Mouse (Mus musculus) heart, postnatal 0 days (tissue): Measurements from ENCODE around the gene Igf2bp3.

Experiments used
- CTCF ChIP-seq: IDR thresholded peaks from 2 replicates; pipeline ENCODE4 v1.5.1; 2016; ENCODE audit warnings: antibody characterized with exemption, control low read depth, low read depth
- EP300 ChIP-seq: IDR thresholded peaks from 2 replicates; pipeline ENCODE4 v1.6.1; 2016; ENCODE audit warnings: antibody characterized with exemption, low read depth

DNA sequence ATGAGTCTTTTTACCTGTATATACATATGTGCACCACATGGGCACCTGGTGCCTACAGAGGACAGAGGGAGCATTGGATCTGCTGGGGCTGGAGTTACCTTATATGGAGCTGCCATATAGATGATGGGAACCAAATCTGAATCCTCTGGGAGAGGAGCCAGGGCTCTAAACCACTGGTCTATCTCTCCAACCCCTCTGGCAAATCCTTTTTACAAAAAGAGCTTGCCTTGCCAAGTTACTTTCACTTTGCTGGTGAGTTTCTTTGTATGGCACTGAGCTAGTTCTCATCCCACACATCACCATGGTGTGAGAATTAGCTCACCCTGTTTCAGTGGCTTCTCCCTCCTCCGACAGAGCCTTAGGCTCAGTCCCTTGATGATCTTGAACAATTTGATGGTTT lies 8.3 kb downstream of the Igf2bp3 start:
- TF ChIP-seq CTCF (no peak), EP300 (no peak)
